Mouse (Mus musculus): ENCODE results near the gene Arl14. TPM values are rescaled to one million over a fixed set of nuclear protein-coding genes. Genes with fewer than 3 reads are reported as not detected.

Gene Arl14
- not detected in 2 replicates for polyA plus RNA-seq (2014; fragmentation: Nextera tagmentation; extraction: Ambion mirVana)

DNA sequence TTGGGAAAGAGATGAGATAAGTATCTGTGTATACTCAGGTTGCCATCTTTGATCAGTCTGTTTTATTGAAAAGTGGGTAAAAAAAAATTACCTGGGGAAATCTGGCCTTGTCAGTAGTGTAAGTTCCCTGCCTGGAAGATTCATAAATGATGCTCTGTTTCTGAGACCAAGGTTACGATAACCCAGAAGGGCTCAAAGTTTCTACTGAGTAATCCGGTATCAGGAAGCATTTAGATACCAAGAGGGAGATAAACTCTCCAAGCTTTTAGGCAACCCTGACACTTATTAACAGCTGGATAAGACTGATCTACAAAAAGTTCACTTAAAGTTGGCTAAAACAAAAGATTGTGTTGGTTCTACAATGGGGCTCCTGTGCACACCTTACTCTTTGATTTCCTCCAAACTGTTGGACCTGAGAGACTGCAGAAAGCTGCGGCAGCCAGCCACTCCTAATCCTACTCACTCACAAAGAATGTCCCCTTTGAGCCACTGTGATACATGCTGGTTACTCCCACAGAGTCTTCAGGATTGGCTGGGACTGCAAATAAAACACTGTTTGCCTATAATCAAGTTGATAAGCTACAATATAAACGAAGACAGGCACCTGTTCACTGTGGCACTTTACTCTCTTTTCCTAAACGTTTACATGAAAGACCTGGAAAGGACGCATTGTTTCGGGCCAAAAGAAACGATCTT lies at the start of gene Arl14:
Arl14 (plus strand) TSS at position 614 of the 696 bp plus-strand sequence.
- H3K4me1 ChIP-seq (ENCODE audit: control insufficient read depth, insufficient read depth, low read length) = no peaks in the 10 kb centered on the region
- ATAC-seq (ENCODE audit: insufficient number of reproducible peaks, low FRiP score, low TSS enrichment, low read depth) (no peak), DNase-seq (ENCODE audit: low spot score) (no peak)
- no peak within 1 kb of the TSS for H3K9ac ChIP-seq (ENCODE audit: low read length)
- no peaks in the 10 kb centered on the region for H3K27me3 ChIP-seq (ENCODE audit: control insufficient read depth, insufficient read depth, low read length)
- no peak within 1 kb of the TSS for H3K27ac ChIP-seq (replicated peaks; ENCODE audit: low read depth, low read length)
- 83% methylated on average over 8 of the region's 8 CpGs for WGBS
- no peak within 1 kb of the TSS for H3K4me2 ChIP-seq (ENCODE audit: low read depth, severe bottlenecking)
- H3K36me3 ChIP-seq (ENCODE audit: control insufficient read depth, insufficient read depth, low read length) = no peaks in the 10 kb centered on the region
- no peaks in the 10 kb centered on the region for H3K9me3 ChIP-seq (ENCODE audit: control insufficient read depth, low read length)
- no peak within 1 kb of the TSS for H3K4me3 ChIP-seq (ENCODE audit: low read depth, low read length)

DNA sequence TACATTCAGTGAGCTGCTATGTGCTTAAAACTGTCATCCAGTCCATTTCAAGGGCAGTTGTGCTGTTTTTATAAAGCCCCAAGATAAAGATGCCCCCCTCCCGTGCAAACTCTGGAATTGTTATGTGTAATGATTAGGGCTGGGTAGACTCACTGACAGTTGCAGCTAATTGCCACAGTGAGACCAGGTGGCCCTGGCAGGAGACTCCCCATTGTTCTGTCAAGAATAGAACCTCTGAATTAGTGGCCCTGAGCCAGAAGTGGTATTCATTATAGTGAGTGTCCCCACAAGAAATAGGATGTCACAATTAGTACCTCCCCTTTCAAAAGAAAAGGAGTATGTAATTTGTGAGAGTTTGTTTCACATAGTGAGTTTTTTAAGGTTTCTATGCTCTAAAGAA lies 47.0 kb upstream of the Arl14 start:
- no peak for DNase-seq (ENCODE audit: low spot score)
- Histone ChIP-seq H3K4me1 (ENCODE audit: control insufficient read depth, insufficient read depth, low read length) (no peaks in the 10 kb centered on the region), H3K9ac (ENCODE audit: low read length) (no peak overlapping the region), H3K27ac (replicated peaks; ENCODE audit: low read depth, low read length) (no peak overlapping the region), H3K27me3 (ENCODE audit: control insufficient read depth, insufficient read depth, low read length) (no peaks in the 10 kb centered on the region), H3K36me3 (ENCODE audit: control insufficient read depth, insufficient read depth, low read length) (no peaks in the 10 kb centered on the region), H3K4me2 (ENCODE audit: low read depth, severe bottlenecking) (no peak overlapping the region), H3K9me3 (ENCODE audit: control insufficient read depth, low read length) (no peaks in the 10 kb centered on the region), H3K4me3 (ENCODE audit: low read depth, low read length) (no peak overlapping the region)
- WGBS = 32% methylated on average over 1 of the region's 1 CpGs
- no peak for ATAC-seq (ENCODE audit: insufficient number of reproducible peaks, low FRiP score, low TSS enrichment, low read depth)

- ATAC-seq (ENCODE audit: insufficient number of reproducible peaks, low FRiP score, low TSS enrichment, low read depth) (no peak), DNase-seq (ENCODE audit: low spot score) (no peak)
- WGBS = 85% methylated on average over 15 of the region's 15 CpGs
- Histone ChIP-seq H3K4me3 (ENCODE audit: low read depth, low read length) (no peak overlapping the region), H3K36me3 (ENCODE audit: control insufficient read depth, insufficient read depth, low read length) (no peaks in the 10 kb centered on the region), H3K9me3 (ENCODE audit: control insufficient read depth, low read length) (no peaks in the 10 kb centered on the region), H3K4me2 (ENCODE audit: low read depth, severe bottlenecking) (no peak overlapping the region), H3K9ac (ENCODE audit: low read length) (no peak overlapping the region), H3K4me1 (ENCODE audit: control insufficient read depth, insufficient read depth, low read length) (no peaks in the 10 kb centered on the region), H3K27ac (replicated peaks; ENCODE audit: low read depth, low read length) (no peak overlapping the region), H3K27me3 (ENCODE audit: control insufficient read depth, insufficient read depth, low read length) (no peaks in the 10 kb centered on the region)
These were observed 44.9 kb upstream of the Arl14 start for GRCm38 (mm10) chr3:69177168-69177797.

GRCm38 (mm10) chr3:69177914-69178313 lies 44.3 kb upstream of the Arl14 start:
- no peaks in the 10 kb centered on the region for H3K36me3 ChIP-seq (ENCODE audit: control insufficient read depth, insufficient read depth, low read length)
- no peak for ATAC-seq (ENCODE audit: insufficient number of reproducible peaks, low FRiP score, low TSS enrichment, low read depth)
- no peaks in the 10 kb centered on the region for H3K9me3 ChIP-seq (ENCODE audit: control insufficient read depth, low read length)
- H3K4me1 ChIP-seq (ENCODE audit: control insufficient read depth, insufficient read depth, low read length) = no peaks in the 10 kb centered on the region
- H3K9ac ChIP-seq (ENCODE audit: low read length) = no peak overlapping the region
- no peaks in the 10 kb centered on the region for H3K27me3 ChIP-seq (ENCODE audit: control insufficient read depth, insufficient read depth, low read length)
- no peak overlapping the region for H3K27ac ChIP-seq (replicated peaks; ENCODE audit: low read depth, low read length)
- no peak overlapping the region for H3K4me3 ChIP-seq (ENCODE audit: low read depth, low read length)
- DNase-seq (ENCODE audit: low spot score) = no peak
- no peak overlapping the region for H3K4me2 ChIP-seq (ENCODE audit: low read depth, severe bottlenecking)

- Histone ChIP-seq H3K4me2 (ENCODE audit: low read depth, severe bottlenecking) (no peak overlapping the region), H3K9ac (ENCODE audit: low read length) (no peak overlapping the region), H3K4me1 (ENCODE audit: control insufficient read depth, insufficient read depth, low read length) (no peaks in the 10 kb centered on the region), H3K27me3 (ENCODE audit: control insufficient read depth, insufficient read depth, low read length) (no peaks in the 10 kb centered on the region), H3K27ac (replicated peaks; ENCODE audit: low read depth, low read length) (no peak overlapping the region), H3K9me3 (ENCODE audit: control insufficient read depth, low read length) (no peaks in the 10 kb centered on the region), H3K4me3 (ENCODE audit: low read depth, low read length) (no peak overlapping the region), H3K36me3 (ENCODE audit: control insufficient read depth, insufficient read depth, low read length) (no peaks in the 10 kb centered on the region)
- whole genome bisulfite sequencing = 86% methylated on average over 14 of the region's 14 CpGs
- DNase-seq (ENCODE audit: low spot score) (no peak), ATAC-seq (ENCODE audit: insufficient number of reproducible peaks, low FRiP score, low TSS enrichment, low read depth) (no peak)
These were observed 43.7 kb upstream of the Arl14 start for GRCm38 (mm10) chr3:69178365-69179004.

DNA sequence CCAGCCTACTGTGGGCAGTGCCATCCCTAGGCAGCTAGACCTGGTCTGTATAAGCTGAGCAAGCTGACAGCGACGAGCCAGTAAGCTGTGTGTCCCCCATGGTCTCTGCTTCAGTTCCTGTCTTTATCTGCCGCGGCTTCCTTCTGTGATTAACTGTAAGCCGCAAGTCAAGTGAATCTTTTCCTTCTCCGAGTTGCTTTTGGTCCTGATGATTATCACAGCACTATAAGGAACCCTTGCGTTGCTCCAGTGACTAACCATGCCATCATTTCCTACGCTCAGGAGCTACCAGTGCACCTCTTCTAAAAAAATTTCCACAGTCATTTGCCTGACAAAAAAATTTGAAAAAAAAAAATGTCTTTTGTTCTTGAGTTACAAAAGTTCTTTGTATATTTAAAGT lies 40.7 kb upstream of the Arl14 start:
- H3K9me3 ChIP-seq (ENCODE audit: control insufficient read depth, low read length) = no peaks in the 10 kb centered on the region
- no peak overlapping the region for H3K4me3 ChIP-seq (ENCODE audit: low read depth, low read length)
- H3K4me1 ChIP-seq (ENCODE audit: control insufficient read depth, insufficient read depth, low read length) = no peaks in the 10 kb centered on the region
- 94% methylated on average over 8 of the region's 8 CpGs for WGBS
- ATAC-seq (ENCODE audit: insufficient number of reproducible peaks, low FRiP score, low TSS enrichment, low read depth) = no peak
- no peaks in the 10 kb centered on the region for H3K36me3 ChIP-seq (ENCODE audit: control insufficient read depth, insufficient read depth, low read length)
- no peaks in the 10 kb centered on the region for H3K27me3 ChIP-seq (ENCODE audit: control insufficient read depth, insufficient read depth, low read length)
- no peak overlapping the region for H3K9ac ChIP-seq (ENCODE audit: low read length)
- H3K4me2 ChIP-seq (ENCODE audit: low read depth, severe bottlenecking) = no peak overlapping the region
- H3K27ac ChIP-seq (replicated peaks; ENCODE audit: low read depth, low read length) = no peak overlapping the region
- no peak for DNase-seq (ENCODE audit: low spot score)

GRCm38 (mm10) chr3:69182225-69182624 lies 40.0 kb upstream of the Arl14 start:
- no peak overlapping the region for H3K4me2 ChIP-seq (ENCODE audit: low read depth, severe bottlenecking)
- H3K9ac ChIP-seq (ENCODE audit: low read length) = no peak overlapping the region
- no peaks in the 10 kb centered on the region for H3K27me3 ChIP-seq (ENCODE audit: control insufficient read depth, insufficient read depth, low read length)
- no peak for ATAC-seq (ENCODE audit: insufficient number of reproducible peaks, low FRiP score, low TSS enrichment, low read depth)
- no peaks in the 10 kb centered on the region for H3K36me3 ChIP-seq (ENCODE audit: control insufficient read depth, insufficient read depth, low read length)
- H3K9me3 ChIP-seq (ENCODE audit: control insufficient read depth, low read length) = no peaks in the 10 kb centered on the region
- no peaks in the 10 kb centered on the region for H3K4me1 ChIP-seq (ENCODE audit: control insufficient read depth, insufficient read depth, low read length)
- H3K27ac ChIP-seq (replicated peaks; ENCODE audit: low read depth, low read length) = no peak overlapping the region
- DNase-seq (ENCODE audit: low spot score) = no peak
- H3K4me3 ChIP-seq (ENCODE audit: low read depth, low read length) = no peak overlapping the region

GRCm38 (mm10) chr3:69185244-69185643 lies 37.0 kb upstream of the Arl14 start:
- Histone ChIP-seq H3K4me3 (ENCODE audit: low read depth, low read length) (no peak overlapping the region), H3K4me2 (ENCODE audit: low read depth, severe bottlenecking) (no peak overlapping the region), H3K9me3 (ENCODE audit: control insufficient read depth, low read length) (no peaks in the 10 kb centered on the region), H3K9ac (ENCODE audit: low read length) (no peak overlapping the region), H3K27me3 (ENCODE audit: control insufficient read depth, insufficient read depth, low read length) (no peaks in the 10 kb centered on the region), H3K27ac (replicated peaks; ENCODE audit: low read depth, low read length) (no peak overlapping the region), H3K36me3 (ENCODE audit: control insufficient read depth, insufficient read depth, low read length) (no peaks in the 10 kb centered on the region), H3K4me1 (ENCODE audit: control insufficient read depth, insufficient read depth, low read length) (no peaks in the 10 kb centered on the region)
- 86% methylated on average over 7 of the region's 7 CpGs for WGBS
- ATAC-seq (ENCODE audit: insufficient number of reproducible peaks, low FRiP score, low TSS enrichment, low read depth) = no peak
- DNase-seq (ENCODE audit: low spot score) = no peak
